Mouse (Mus musculus): ENCODE data around the gene Cry1. TPM values are rescaled to one million over a fixed set of nuclear protein-coding genes. Genes with fewer than 3 reads are reported as not detected.

The Cry1 gene
- polyA plus RNA-seq, 1 experiment = 6.1 TPM

- no peaks in the 10 kb centered on the region for H3K36me3 ChIP-seq (ENCODE audit: control insufficient read depth, insufficient read depth)
- H3K79me2 ChIP-seq (ENCODE audit: control insufficient read depth, insufficient read depth) = no peaks in the 10 kb centered on the region
- H3K27me3 ChIP-seq (ENCODE audit: control insufficient read depth, insufficient read depth, insufficient read length) = no peaks in the 10 kb centered on the region
- no peak overlapping the region for H3K4me3 ChIP-seq
- no peak overlapping the region for H3ac ChIP-seq (ENCODE audit: control insufficient read depth, insufficient read length)
- TF ChIP-seq MAX (IDR thresholded peaks at IDR 0.05; ENCODE audit: low read depth) = no peak
- no peak for TF ChIP-seq USF1 (IDR thresholded peaks at IDR 0.05; ENCODE audit: low read depth)
- TF ChIP-seq SRF (IDR thresholded peaks at IDR 0.05; ENCODE audit: control insufficient read depth, insufficient read length, low read depth) = no peak
- no peak for TF ChIP-seq POLR2A (IDR thresholded peaks at IDR 0.05; ENCODE audit: insufficient read length, low read depth)
- TF ChIP-seq TCF3 (IDR thresholded peaks at IDR 0.05; ENCODE audit: insufficient read length, low read depth) = no peak
- TF ChIP-seq MYOG (IDR thresholded peaks at IDR 0.05; ENCODE audit: control insufficient read depth in 1 of 3, insufficient read depth in 1 of 3, insufficient read length in 2 of 3, low read depth in 2 of 3) = no peak
- no peak for TF ChIP-seq CEBPB (IDR thresholded peaks at IDR 0.05; ENCODE audit: insufficient read depth, poor library complexity, severe bottlenecking)
- no peak overlapping the region for H3K4me2 ChIP-seq (ENCODE audit: low read depth)
Observed at GRCm38 (mm10) chr10:85204255-85204855, 19.5 kb upstream of the Cry1 start.

- no peak for TF ChIP-seq TCF12 (IDR thresholded peaks at IDR 0.05; ENCODE audit: insufficient read depth, poor library complexity, severe bottlenecking)
- no peak for TF ChIP-seq MYOG (IDR thresholded peaks at IDR 0.05; ENCODE audit: control insufficient read depth in 1 of 3, insufficient read depth in 1 of 3, insufficient read length in 2 of 3, low read depth in 2 of 3)
- TF ChIP-seq MYOD1 (IDR thresholded peaks at IDR 0.05; ENCODE audit: control insufficient read depth in 1 of 3, insufficient read length in 2 of 3, low read depth in 2 of 3) = no peak
- TF ChIP-seq E2F4 (IDR thresholded peaks at IDR 0.05; ENCODE audit: insufficient read depth) = no peak
- TF ChIP-seq MAX (IDR thresholded peaks at IDR 0.05; ENCODE audit: low read depth) = no peak
- TF ChIP-seq TCF3 (IDR thresholded peaks at IDR 0.05; ENCODE audit: insufficient read length, low read depth) = no peak
- TF ChIP-seq POLR2A (IDR thresholded peaks at IDR 0.05; ENCODE audit: insufficient read length, low read depth) = no peak
- no peak for TF ChIP-seq REST (IDR thresholded peaks at IDR 0.05; ENCODE audit: insufficient read depth, insufficient read length)
- no peak for TF ChIP-seq USF1 (IDR thresholded peaks at IDR 0.05; ENCODE audit: low read depth)
- Histone ChIP-seq H3ac (ENCODE audit: control insufficient read depth, insufficient read length) (no peak overlapping the region), H3K79me2 (ENCODE audit: control insufficient read depth, insufficient read depth) (no peaks in the 10 kb centered on the region), H3K4me3 (no peak overlapping the region), H3K27me3 (ENCODE audit: control insufficient read depth, insufficient read depth, insufficient read length) (no peaks in the 10 kb centered on the region), H3K4me2 (ENCODE audit: low read depth) (no peak overlapping the region), H3K36me3 (ENCODE audit: control insufficient read depth, insufficient read depth) (no peaks in the 10 kb centered on the region)
Observed at GRCm38 (mm10) chr10:85194528-85194927, 9.7 kb upstream of the Cry1 start.

GRCm38 (mm10) chr10:85193321-85193720 lies 8.5 kb upstream of the Cry1 start:
- Histone ChIP-seq H3K36me3 (ENCODE audit: control insufficient read depth, insufficient read depth) (no peaks in the 10 kb centered on the region), H3K79me2 (ENCODE audit: control insufficient read depth, insufficient read depth) (no peaks in the 10 kb centered on the region), H3K27me3 (ENCODE audit: control insufficient read depth, insufficient read depth, insufficient read length) (no peaks in the 10 kb centered on the region), H3ac (ENCODE audit: control insufficient read depth, insufficient read length) (no peak overlapping the region), H3K4me2 (ENCODE audit: low read depth) (no peak overlapping the region), H3K4me3 (no peak overlapping the region)
- TF ChIP-seq POLR2AphosphoS2 (IDR thresholded peaks at IDR 0.05; ENCODE audit: insufficient read length, low read depth) (no peak), SRF (IDR thresholded peaks at IDR 0.05; ENCODE audit: control insufficient read depth, insufficient read length, low read depth) (no peak), USF1 (IDR thresholded peaks at IDR 0.05; ENCODE audit: low read depth) (no peak), REST (IDR thresholded peaks at IDR 0.05; ENCODE audit: insufficient read depth, insufficient read length) (no peak), MYOG (IDR thresholded peaks at IDR 0.05; ENCODE audit: control insufficient read depth in 1 of 3, insufficient read depth in 1 of 3, insufficient read length in 2 of 3, low read depth in 2 of 3) (no peak), MYOD1 (IDR thresholded peaks at IDR 0.05; ENCODE audit: control insufficient read depth in 1 of 3, insufficient read length in 2 of 3, low read depth in 2 of 3) (no peak), POLR2A (IDR thresholded peaks at IDR 0.05; ENCODE audit: insufficient read length, low read depth) (no peak), TCF12 (IDR thresholded peaks at IDR 0.05; ENCODE audit: insufficient read depth, poor library complexity, severe bottlenecking) (no peak), E2F4 (IDR thresholded peaks at IDR 0.05; ENCODE audit: insufficient read depth) (no peak), CEBPB (IDR thresholded peaks at IDR 0.05; ENCODE audit: insufficient read depth, poor library complexity, severe bottlenecking) (no peak)

GRCm38 (mm10) chr10:85190652-85191051 lies 5.8 kb upstream of the Cry1 start:
- TF ChIP-seq TCF12 (IDR thresholded peaks at IDR 0.05; ENCODE audit: insufficient read depth, poor library complexity, severe bottlenecking) (no peak), USF1 (IDR thresholded peaks at IDR 0.05; ENCODE audit: low read depth) (no peak), CEBPB (IDR thresholded peaks at IDR 0.05; ENCODE audit: insufficient read depth, poor library complexity, severe bottlenecking) (no peak), MAX (IDR thresholded peaks at IDR 0.05; ENCODE audit: low read depth) (no peak), TCF3 (IDR thresholded peaks at IDR 0.05; ENCODE audit: insufficient read length, low read depth) (no peak), SRF (IDR thresholded peaks at IDR 0.05; ENCODE audit: control insufficient read depth, insufficient read length, low read depth) (no peak), POLR2AphosphoS2 (IDR thresholded peaks at IDR 0.05; ENCODE audit: insufficient read length, low read depth) (no peak), REST (IDR thresholded peaks at IDR 0.05; ENCODE audit: insufficient read depth, insufficient read length) (no peak), POLR2A (IDR thresholded peaks at IDR 0.05; ENCODE audit: insufficient read length, low read depth) (no peak), MYOD1 (IDR thresholded peaks at IDR 0.05; ENCODE audit: control insufficient read depth in 1 of 3, insufficient read length in 2 of 3, low read depth in 2 of 3) (no peak), E2F4 (IDR thresholded peaks at IDR 0.05; ENCODE audit: insufficient read depth) (no peak), MYOG (IDR thresholded peaks at IDR 0.05; ENCODE audit: control insufficient read depth in 1 of 3, insufficient read depth in 1 of 3, insufficient read length in 2 of 3, low read depth in 2 of 3) (no peak)
- Histone ChIP-seq H3K4me2 (ENCODE audit: low read depth) (no peak overlapping the region), H3K36me3 (ENCODE audit: control insufficient read depth, insufficient read depth) (no peaks in the 10 kb centered on the region), H3K27me3 (ENCODE audit: control insufficient read depth, insufficient read depth, insufficient read length) (no peaks in the 10 kb centered on the region), H3ac (ENCODE audit: control insufficient read depth, insufficient read length) (no peak overlapping the region), H3K79me2 (ENCODE audit: control insufficient read depth, insufficient read depth) (no peaks in the 10 kb centered on the region), H3K4me3 (no peak overlapping the region)

- H3ac ChIP-seq (ENCODE audit: control insufficient read depth, insufficient read length) = no peak overlapping the region
- no peak overlapping the region for H3K4me3 ChIP-seq
- no peaks in the 10 kb centered on the region for H3K79me2 ChIP-seq (ENCODE audit: control insufficient read depth, insufficient read depth)
- no peaks in the 10 kb centered on the region for H3K27me3 ChIP-seq (ENCODE audit: control insufficient read depth, insufficient read depth, insufficient read length)
- no peak overlapping the region for H3K4me2 ChIP-seq (ENCODE audit: low read depth)
- no peaks in the 10 kb centered on the region for H3K36me3 ChIP-seq (ENCODE audit: control insufficient read depth, insufficient read depth)
- TF ChIP-seq SRF (IDR thresholded peaks at IDR 0.05; ENCODE audit: control insufficient read depth, insufficient read length, low read depth) (no peak), USF1 (IDR thresholded peaks at IDR 0.05; ENCODE audit: low read depth) (no peak), POLR2AphosphoS2 (IDR thresholded peaks at IDR 0.05; ENCODE audit: insufficient read length, low read depth) (no peak), TCF3 (IDR thresholded peaks at IDR 0.05; ENCODE audit: insufficient read length, low read depth) (no peak), MAX (IDR thresholded peaks at IDR 0.05; ENCODE audit: low read depth) (no peak)
Observed at GRCm38 (mm10) chr10:85189966-85190365, 5.1 kb upstream of the Cry1 start.
